Mouse (Mus musculus): ENCODE results near the gene Gtf2f2. TPM values are rescaled to one million over a fixed set of nuclear protein-coding genes. Genes with fewer than 3 reads are reported as not detected.

Gene Gtf2f2
- total and polyA plus RNA-seq, 3 experiments = 44.8 to 118 (median 90.6) TPM

GRCm38 (mm10) chr14:75963215-75963614 lies 47.5 kb downstream of the Gtf2f2 start:
- H3K4me1 ChIP-seq (ENCODE audit: control insufficient read depth in 1 of 2, insufficient read depth in 2 of 2) = peaks cover 0 to 35% of the 10 kb centered on the region in 2 experiments; a peak in 2 of 4 replicates
- H3K27me3 ChIP-seq (replicated peaks) = no peaks in the 10 kb centered on the region
- H3K9ac ChIP-seq (ENCODE audit: insufficient read depth, low read depth) = no peak overlapping the region
- peaks cover 2% of the 10 kb centered on the region; the same call in 1 of the 2 replicates for H3K79me2 ChIP-seq (replicated peaks; ENCODE audit: control insufficient read depth, extremely low read depth, insufficient read depth, poor library complexity, severe bottlenecking)
- H3K36me3 ChIP-seq (replicated peaks in 1 of 2; ENCODE audit: control insufficient read depth in 1 of 2, insufficient read depth in 1 of 2, low read length in 1 of 2) = peaks cover 0 to 29% of the 10 kb centered on the region in 2 experiments
- dilution Hi-C loops (cut with MboI; ENCODE audit: extremely low pct_ligation_motif_present, extremely low pct_unique_long_range_greater_than_20kb, low sequenced_read_pairs) = no loop called here
- H3K4me3 ChIP-seq (replicated peaks in 1 of 3; ENCODE audit: low read depth in 2 of 3, low read length in 2 of 3, poor library complexity in 1 of 3) = no peak overlapping the region
- no peaks in the 10 kb centered on the region for H3K9me3 ChIP-seq (replicated peaks; ENCODE audit: low read length)
- TF ChIP-seq JUN (IDR thresholded peaks at IDR 0.05; ENCODE audit: insufficient read depth, low read depth, low read length) (no peak), MAFK (IDR thresholded peaks at IDR 0.05; ENCODE audit: insufficient replicate concordance, low read length) (no peak), POLR2A (IDR thresholded peaks at IDR 0.05; ENCODE audit: low read depth, low read length) (no peak), GABPA (IDR thresholded peaks at IDR 0.05; ENCODE audit: insufficient replicate concordance, low read depth, low read length) (no peak), SMC3 (IDR thresholded peaks at IDR 0.05; ENCODE audit: low read depth, low read length) (no peak), ZKSCAN1 (IDR thresholded peaks at IDR 0.05; ENCODE audit: borderline replicate concordance, low read depth, low read length) (no peak), KAT2A (IDR thresholded peaks at IDR 0.05; ENCODE audit: insufficient replicate concordance, low read length) (no peak), MYC (IDR thresholded peaks at IDR 0.05; ENCODE audit: low read depth, low read length) (no peak), NRF1 (IDR thresholded peaks at IDR 0.05; ENCODE audit: low read depth, low read length) (no peak), ZNF384 (IDR thresholded peaks at IDR 0.05; ENCODE audit: low read depth, low read length) (no peak)
- H3K4me2 ChIP-seq (ENCODE audit: insufficient read depth, low read depth, poor library complexity, severe bottlenecking) = no peak overlapping the region
- no peak for DNase-seq (ENCODE audit: extremely low read depth)
- in situ Hi-C loops (cut with MboI; ENCODE audit: low pct_ligation_motif_present, low pct_unique_long_range_greater_than_20kb, low sequenced_read_pairs) = no loop called here
- no peak overlapping the region for H3K27ac ChIP-seq (ENCODE audit: insufficient read depth, low read depth)

DNA sequence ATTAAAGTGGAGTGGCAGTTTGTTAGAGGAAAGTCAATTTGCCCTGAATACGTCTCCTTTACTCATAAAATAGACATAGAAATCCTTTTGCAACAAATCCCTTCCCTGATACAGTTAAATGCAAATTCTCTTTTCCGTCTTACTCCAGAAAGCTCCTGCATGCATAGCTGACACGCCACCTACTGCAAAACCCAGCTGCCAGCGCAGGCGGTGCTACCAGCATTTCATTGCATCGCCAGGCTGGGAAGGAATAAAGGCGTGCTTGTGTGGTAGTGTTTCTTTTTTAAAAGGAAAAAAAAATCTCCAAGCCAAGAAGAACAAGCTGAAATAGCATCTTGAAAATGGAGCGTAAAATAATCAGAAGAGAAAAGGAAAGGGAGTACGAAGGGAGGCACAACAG lies 48.4 kb downstream of the Gtf2f2 start:
- TF ChIP-seq ELF1 (IDR thresholded peaks at IDR 0.05; ENCODE audit: low read depth, low read length) (no peak), ETS1 (conservative IDR thresholded peaks at IDR 0.05; ENCODE audit: low read depth, low read length) (no peak), JUND (conservative IDR thresholded peaks at IDR 0.05; ENCODE audit: low read depth, low read length) (no peak), E2F4 (IDR thresholded peaks at IDR 0.05; ENCODE audit: insufficient replicate concordance, low read depth, low read length) (no peak), MAZ (IDR thresholded peaks at IDR 0.05; ENCODE audit: low read depth, low read length) (no peak), MYC (IDR thresholded peaks at IDR 0.05; ENCODE audit: low read depth, low read length) (no peak), MAFK (IDR thresholded peaks at IDR 0.05; ENCODE audit: insufficient replicate concordance, low read length) (no peak)

More for the DNA sequence above, 48.4 kb downstream of the Gtf2f2 start:
- no peak overlapping the region for H3K27ac ChIP-seq (ENCODE audit: insufficient read depth, low read depth)
- no peak overlapping the region for H3K4me3 ChIP-seq (replicated peaks in 1 of 3; ENCODE audit: low read depth in 2 of 3, low read length in 2 of 3, poor library complexity in 1 of 3)
- H3K79me2 ChIP-seq (replicated peaks; ENCODE audit: control insufficient read depth, extremely low read depth, insufficient read depth, poor library complexity, severe bottlenecking) = peaks cover 2% of the 10 kb centered on the region; the same call in 1 of the 2 replicates
- dilution Hi-C loops (cut with MboI; ENCODE audit: extremely low pct_ligation_motif_present, extremely low pct_unique_long_range_greater_than_20kb, low sequenced_read_pairs) = no loop called here
- peaks cover 0 to 31% of the 10 kb centered on the region in 2 experiments for H3K36me3 ChIP-seq (replicated peaks in 1 of 2; ENCODE audit: control insufficient read depth in 1 of 2, insufficient read depth in 1 of 2, low read length in 1 of 2)
- peaks cover 0 to 26% of the 10 kb centered on the region in 2 experiments; a peak in 2 of 4 replicates for H3K4me1 ChIP-seq (ENCODE audit: control insufficient read depth in 1 of 2, insufficient read depth in 2 of 2)
- no peak for DNase-seq (ENCODE audit: extremely low read depth)
- no peak overlapping the region for H3K9ac ChIP-seq (ENCODE audit: insufficient read depth, low read depth)
- H3K9me3 ChIP-seq (replicated peaks; ENCODE audit: low read length) = no peaks in the 10 kb centered on the region
- in situ Hi-C loops (cut with MboI; ENCODE audit: low pct_ligation_motif_present, low pct_unique_long_range_greater_than_20kb, low sequenced_read_pairs) = no loop called here
- no peak overlapping the region for H3K4me2 ChIP-seq (ENCODE audit: insufficient read depth, low read depth, poor library complexity, severe bottlenecking)
- no peaks in the 10 kb centered on the region for H3K27me3 ChIP-seq (replicated peaks)
